ENCODE assay signal across 24 mouse cellular contexts in genomic region chr13:110556355-110557095, GRCm38 (mm10).
A peak's percentile ranks its signal among the peaks of the same experiment; 100 is the strongest.
DNase-seq lines count a peak whose midpoint lies in the region; ATAC-seq and TF ChIP-seq lines count a peak whose summit lies in the region.
"Had no signal": no experiment of that assay in that cellular context is flagged by ENCODE, and none has a peak within 500 bp of the region (broad histone marks: within the 10 kb centered on the region; RNA-seq: fewer than 3 reads in every experiment).

No protein-coding gene starts in this region.

- H3K36me3 ChIP-seq in heart, embryonic 15.5 days: no peaks in the 10 kb centered on the region
- H3K36me3 ChIP-seq in CH12.LX (replicated peaks in 1 of 2; ENCODE audit: control insufficient read depth in 1 of 2, insufficient read depth in 1 of 2, low read length in 1 of 2): peaks cover 0 to 3% of the 10 kb centered on the region in 2 experiments
- H3K36me3 ChIP-seq: embryonic facial prominence, embryonic 15.5 days; forebrain, embryonic 10.5 days; G1E; hindbrain, embryonic 12.5 days had no signal

- H3K9ac ChIP-seq in heart, embryonic 15.5 days: no peak overlapping the region
- H3K9ac ChIP-seq in CH12.LX (ENCODE audit: insufficient read depth, low read depth): peak overlapping the region; percentile 69
- H3K9ac ChIP-seq: embryonic facial prominence, embryonic 15.5 days; hindbrain, embryonic 12.5 days had no signal

- no peak for TF ChIP-seq POLR2A in CH12.LX (IDR thresholded peaks at IDR 0.05; ENCODE audit: low read depth, low read length)

- H3K27ac ChIP-seq in heart, embryonic 15.5 days: 0 out of 2 replicates have a peak overlapping the region, but pooled peaks have one; percentile 18
- H3K27ac ChIP-seq in left cerebral cortex, adult 2 months: peak overlapping the region; percentile 88
- peak overlapping the region; percentile 16 for H3K27ac ChIP-seq in CH12.LX (ENCODE audit: insufficient read depth, low read depth)
- H3K27ac ChIP-seq: embryonic facial prominence, embryonic 15.5 days; forebrain, embryonic 10.5 days; hindbrain, embryonic 12.5 days had no signal

- 0 out of 2 replicates have a peak, but pooled peaks cover 5% of the 10 kb centered on the region for H3K4me1 ChIP-seq in heart, embryonic 15.5 days (replicated peaks)
- H3K4me1 ChIP-seq in CH12.LX (ENCODE audit: control insufficient read depth in 1 of 2, insufficient read depth in 2 of 2): peaks cover 13 to 28% of the 10 kb centered on the region in 2 experiments
- H3K4me1 ChIP-seq: embryonic facial prominence, embryonic 15.5 days; forebrain, embryonic 10.5 days had no signal

- no peak for TF ChIP-seq RAD21 in CH12.LX (IDR thresholded peaks at IDR 0.05; ENCODE audit: low read depth, low read length)

- no peak overlapping the region for H3K4me2 ChIP-seq in heart, embryonic 15.5 days
- peak overlapping the region; percentile 71 for H3K4me2 ChIP-seq in CH12.LX (ENCODE audit: insufficient read depth, low read depth, poor library complexity, severe bottlenecking)
- H3K4me2 ChIP-seq: embryonic facial prominence, embryonic 15.5 days; heart, embryonic 11.5 days; hindbrain, embryonic 12.5 days had no signal

- TF ChIP-seq CTCF in left cerebral cortex, adult 2 months (IDR thresholded peaks at IDR 0.05): no peak
- TF ChIP-seq CTCF in CH12.LX (conservative IDR thresholded peaks at IDR 0.05 in 1 of 2, IDR thresholded peaks at IDR 0.05 in 1 of 2; ENCODE audit: low read depth in 2 of 2, low read length in 2 of 2): no peak

- WGBS in heart, embryonic 15.5 days: 62% methylated on average over 9 of the region's 9 CpGs

- H3K79me2 ChIP-seq in CH12.LX (replicated peaks; ENCODE audit: control insufficient read depth, extremely low read depth, insufficient read depth, poor library complexity, severe bottlenecking): no peaks in the 10 kb centered on the region

- H3K27me3 ChIP-seq in heart, embryonic 15.5 days: no peaks in the 10 kb centered on the region
- H3K27me3 ChIP-seq in CH12.LX (replicated peaks): no peaks in the 10 kb centered on the region
- H3K27me3 ChIP-seq: embryonic facial prominence, embryonic 15.5 days; hindbrain, embryonic 12.5 days had no signal

- TF ChIP-seq EP300 in CH12.LX (IDR thresholded peaks at IDR 0.05; ENCODE audit: low read length): no peak

- no peak for DNase-seq in heart, adult 11 months
- no peak for DNase-seq in left cerebral cortex, adult 2 months (ENCODE audit: extremely low spot score in 1 of 2, low spot score in 2 of 2)
- DNase-seq in left cerebral cortex, adult 11 months (ENCODE audit: low spot score): no peak
- no peak for DNase-seq in CH12.LX (ENCODE audit: extremely low read depth)
- DNase-seq in brain, adult 2 months (ENCODE audit: low read depth, low spot score): peak; percentile 77
- no peak for DNase-seq in cerebellum, adult 9-11 months
- DNase-seq: adrenal gland, adult 8-10 months; adrenal gland, postnatal 36 days; cerebellum, adult 18-20 months; embryo, embryonic 11 days; gastrocnemius, postnatal 10 days; heart, postnatal 10 days; heart, postnatal 4 days had no signal

- no peaks in the 10 kb centered on the region for H3K9me3 ChIP-seq in heart, embryonic 15.5 days (replicated peaks)
- H3K9me3 ChIP-seq in CH12.LX (replicated peaks; ENCODE audit: low read length): no peaks in the 10 kb centered on the region
- H3K9me3 ChIP-seq: embryonic facial prominence, embryonic 15.5 days; forebrain, embryonic 10.5 days; hindbrain, embryonic 12.5 days had no signal

- in situ Hi-C loops in CH12.LX (cut with MboI; ENCODE audit: low pct_ligation_motif_present, low pct_unique_long_range_greater_than_20kb, low sequenced_read_pairs): loop anchor here (25.0 kb wide), 1 partner anchor 406 kb away; no protein-coding TSS in a partner anchor

- no peak for ATAC-seq in heart, embryonic 15.5 days (replicated peaks; ENCODE audit: insufficient number of reproducible peaks, insufficient read depth, low FRiP score, low read depth)
- ATAC-seq: forebrain, embryonic 14.5 days; hindbrain, embryonic 16.5 days; inflammation-experienced regulatory T-cells, adult 6 months; intestine, postnatal 0 days had no signal

- H3K4me3 ChIP-seq in heart, embryonic 15.5 days: no peak overlapping the region
- no peak overlapping the region for H3K4me3 ChIP-seq in left cerebral cortex, adult 2 months
- peak overlapping the region; percentile 13 to 36 (median 20) for H3K4me3 ChIP-seq in CH12.LX (replicated peaks in 1 of 3; ENCODE audit: low read depth in 2 of 3, low read length in 2 of 3, poor library complexity in 1 of 3)
- H3K4me3 ChIP-seq: embryonic facial prominence, embryonic 15.5 days; erythroblast, embryonic 14.5 days; forebrain, embryonic 10.5 days; hindbrain, embryonic 12.5 days had no signal

- intact Hi-C loops in left cerebral cortex, adult 2 months (cut with DNase I): loop anchor here (1.0 to 5.0 kb wide), 4 partner anchors 71 to 411 kb away; partner anchors contain the start of gene Plk2

- dilution Hi-C loops in CH12.LX (cut with MboI; ENCODE audit: extremely low pct_ligation_motif_present, extremely low pct_unique_long_range_greater_than_20kb, low sequenced_read_pairs): no loop called here

TF ChIP-seq in CH12.LX, 34 proteins besides CTCF, POLR2A, EP300 and RAD21:
- TF ChIP-seq E2F4 (IDR thresholded peaks at IDR 0.05; ENCODE audit: insufficient replicate concordance, low read depth, low read length) (no peak), PAX5 (IDR thresholded peaks at IDR 0.05; ENCODE audit: low read length) (no peak), GABPA (IDR thresholded peaks at IDR 0.05; ENCODE audit: insufficient replicate concordance, low read depth, low read length) (no peak), MAX (IDR thresholded peaks at IDR 0.05; ENCODE audit: low read length) (peak; percentile 47; the same call in 1 of the 2 replicates), UBTF (IDR thresholded peaks at IDR 0.05; ENCODE audit: low read depth, low read length) (no peak), BHLHE40 (IDR thresholded peaks at IDR 0.05; ENCODE audit: low read depth, low read length) (peak; percentile 61), NELFE (IDR thresholded peaks at IDR 0.05; ENCODE audit: low read depth, low read length) (no peak), MYC (IDR thresholded peaks at IDR 0.05; ENCODE audit: low read depth, low read length) (peak; percentile 53), MXI1 (IDR thresholded peaks at IDR 0.05; ENCODE audit: low read depth, low read length) (peak; percentile 87), CHD2 (IDR thresholded peaks at IDR 0.05; ENCODE audit: low read length) (no peak), ELF1 (IDR thresholded peaks at IDR 0.05; ENCODE audit: low read depth, low read length) (no peak), SIN3A (IDR thresholded peaks at IDR 0.05; ENCODE audit: low read length) (no peak; the same call in 1 of the 2 replicates), MAFK (IDR thresholded peaks at IDR 0.05; ENCODE audit: insufficient replicate concordance, low read length) (no peak), RCOR1 (conservative IDR thresholded peaks at IDR 0.05; ENCODE audit: low read depth, low read length) (no peak), TCF12 (IDR thresholded peaks at IDR 0.05; ENCODE audit: low read depth, low read length) (no peak), MAZ (IDR thresholded peaks at IDR 0.05; ENCODE audit: low read depth, low read length) (no peak), KAT2A (IDR thresholded peaks at IDR 0.05; ENCODE audit: insufficient replicate concordance, low read length) (no peak), ZKSCAN1 (IDR thresholded peaks at IDR 0.05; ENCODE audit: borderline replicate concordance, low read depth, low read length) (no peak), USF1 (IDR thresholded peaks at IDR 0.05; ENCODE audit: low read depth, low read length) (no peak), IRF4 (IDR thresholded peaks at IDR 0.05; ENCODE audit: low read depth, low read length) (no peak)
TF ChIP-seq in CH12.LX: peak in this region for 4.

Comparison
In these comparisons a context has a peak if more than half of its experiments do, and no peak if none do; other contexts are left out.
1. H3K27ac ChIP-seq: peak in every context shown above with its lines; median percentile 88 in left cerebral cortex, adult 2 months; 18 in heart, embryonic 15.5 days; 16 in CH12.LX.
2. H3K4me3 ChIP-seq: peak in CH12.LX (3 of 3); none in heart, embryonic 15.5 days (single experiment) and left cerebral cortex, adult 2 months (single experiment).